24 mouse cellular contexts compared by ENCODE assay signal in genomic region chr16:24561602-24562001, GRCm38 (mm10).
A peak's percentile ranks its signal among the peaks of the same experiment; 100 is the strongest.
DNase-seq lines count a peak whose midpoint lies in the region; TF ChIP-seq lines count a peak whose summit lies in the region.
"Had no signal": no experiment of that assay in that cellular context is flagged by ENCODE, and none has a peak within 500 bp of the region (broad histone marks: within the 10 kb centered on the region; RNA-seq: fewer than 3 reads in every experiment).

No protein-coding gene starts in this region.

- no peak overlapping the region for H3K4me3 ChIP-seq in gastrocnemius, adult 2 months
- H3K4me3 ChIP-seq: embryonic facial prominence, embryonic 12.5 days; embryonic facial prominence, embryonic 15.5 days; forebrain, embryonic 15.5 days; heart, embryonic 12.5 days; heart, embryonic 15.5 days; hindbrain, embryonic 10.5 days; hindbrain, embryonic 13.5 days; intestine, embryonic 15.5 days had no signal

- DNase-seq in gastrocnemius, adult 2 months = no peak
- DNase-seq in gastrocnemius, postnatal 36 days = no peak
- DNase-seq in heart, adult 9 months (ENCODE audit: low spot score in 2 of 2) = peak; percentile 13 to 23
- no peak for DNase-seq in heart, postnatal 4 days
- DNase-seq in Muller cell, postnatal 12 days (ENCODE audit: inconsistent ontology term) = peak; percentile 36
- DNase-seq in urinary bladder, postnatal 25 days (ENCODE audit: low spot score) = no peak
- DNase-seq: adrenal gland, adult 2 months; adrenal gland, postnatal 14 days; B cell, adult 2 months; cerebellum, adult 11 months; cerebellum, adult 2 months; cerebellum, adult 9-11 months; cerebellum, postnatal 25 days; gastrocnemius, postnatal 25 days; kidney, adult 11 months; kidney, adult 8-10 months had no signal

- intact Hi-C loops in gastrocnemius, adult 2 months (cut with DNase I) = loop anchor here (5.0 to 10.0 kb wide), 3 partner anchors 59 to 407 kb away; no protein-coding TSS in a partner anchor
- intact Hi-C loops in gastrocnemius, postnatal 36 days (cut with DNase I) = loop anchor here (10.0 kb wide), 2 partner anchors 317 to 503 kb away; no protein-coding TSS in a partner anchor

- peak overlapping the region; percentile 91 for H3K27ac ChIP-seq in gastrocnemius, adult 2 months
- H3K27ac ChIP-seq: embryonic facial prominence, embryonic 12.5 days; embryonic facial prominence, embryonic 15.5 days; forebrain, embryonic 15.5 days; heart, embryonic 15.5 days; hindbrain, embryonic 10.5 days; hindbrain, embryonic 13.5 days; intestine, embryonic 15.5 days had no signal

- no peak for TF ChIP-seq CTCF in gastrocnemius, adult 2 months (IDR thresholded peaks at IDR 0.05)

Comparison
In these comparisons a context has a peak if more than half of its experiments do, and no peak if none do; other contexts are left out.
1. DNase-seq: peak in heart, adult 9 months (2 of 2) and Muller cell, postnatal 12 days (single experiment); none in gastrocnemius, adult 2 months (single experiment), gastrocnemius, postnatal 36 days (0 of 2), heart, postnatal 4 days (single experiment) and urinary bladder, postnatal 25 days (single experiment).